Mouse (Mus musculus) limb, embryonic 14.5 days (tissue): ENCODE data around the gene Fubp1. TPM values are rescaled to one million over a fixed set of nuclear protein-coding genes. Genes with fewer than 3 reads are reported as not detected.

Experiments used
- ATAC-seq: fragments of 200-750 bp; cut with Nextera tagmentation; 2 replicates; pipeline ENCODE4 v1.8.0; 2017; ENCODE audit warnings: low read depth, moderate number of reproducible peaks, moderate TSS enrichment; ENCODE audit not compliant: low FRiP score
- DNase-seq: peaks from one replicate; pipeline ENCODE4 v3.0.0-alpha.2; 2015; ENCODE audit warnings: low spot score
- H3K27ac ChIP-seq: fragments of 300-500 bp; sonication (generic); replicated peaks from 2 replicates; pipeline ENCODE4 v1.5.1; 2014; ENCODE audit warnings: low read depth, mild to moderate bottlenecking, low read length, moderate library complexity, mixed read lengths
- H3K27me3 ChIP-seq: fragments of 300-500 bp; sonication (generic); 2 replicates; pipeline ENCODE4 v1.6.1; 2014; ENCODE audit warnings: low read length, mixed read lengths; ENCODE audit not compliant: control insufficient read depth, insufficient read depth
- H3K36me3 ChIP-seq: fragments of 300-500 bp; sonication (generic); 2 replicates; pipeline ENCODE4 v1.6.1; 2014; ENCODE audit warnings: mild to moderate bottlenecking, low read length, moderate library complexity, mixed read lengths; ENCODE audit not compliant: control insufficient read depth, insufficient read depth
- H3K4me1 ChIP-seq: fragments of 300-500 bp; sonication (generic); 2 replicates; pipeline ENCODE4 v1.6.1; 2014; ENCODE audit warnings: antibody characterized with exemption, low read length, mixed read lengths; ENCODE audit not compliant: control insufficient read depth, insufficient read depth
- H3K4me2 ChIP-seq: fragments of 300-500 bp; sonication (generic); replicated peaks from 2 replicates; pipeline ENCODE4 v1.6.1; 2014; ENCODE audit warnings: low read depth, mild to moderate bottlenecking, low read length, moderate library complexity; ENCODE audit not compliant: severe bottlenecking
- H3K4me3 ChIP-seq: fragments of 300-500 bp; sonication (generic); replicated peaks from 2 replicates; pipeline ENCODE4 v1.5.1; 2014; ENCODE audit warnings: low read length
- H3K9ac ChIP-seq: fragments of 300-500 bp; sonication (generic); 2 replicates; pipeline ENCODE4 v1.6.1; 2014; ENCODE audit warnings: mild to moderate bottlenecking, low read depth, low read length, moderate library complexity; ENCODE audit not compliant: severe bottlenecking
- H3K9me3 ChIP-seq: fragments of 300-500 bp; sonication (generic); 2 replicates; pipeline ENCODE4 v1.6.1; 2016; ENCODE audit warnings: low read length; ENCODE audit not compliant: control insufficient read depth
- POLR2A ChIP-seq: fragments of 200-500 bp; IDR thresholded peaks from 2 replicates; pipeline ENCODE4 v1.8.0; 2012; ENCODE audit warnings: inconsistent platforms, mild to moderate bottlenecking, moderate library complexity, borderline replicate concordance; ENCODE audit not compliant: insufficient read depth, insufficient read length; ENCODE audit errors: extremely low read depth
- whole genome bisulfite sequencing: fragments of 180-500 bp; shearing (Covaris S2); extraction: QIAGEN DNeasy Blood & Tissue Kit; methylation state at CpG from one replicate; pipeline ENCODE4 v1.1.7; 2014; 5-methylcytosine and 5-hydroxymethylcytosine counted together
- polyA plus RNA-seq, 2 experiments: library from polyadenylated mRNA; depleted of rRNA in 1 of 2; stranded (reverse) in 1 of 2; unstranded in 1 of 2; fragments of >200 nt; fragmentation: Nextera tagmentation in 1 of 2; extraction: Ambion mirVana in 1 of 2; gene quantifications; 2 replicates each; pipeline versions ENCODE4 v1.2.1 to v1.2.3; 2012 to 2014

Gene Fubp1
- polyA plus RNA-seq, 2 experiments, result 223 to 232 TPM

DNA sequence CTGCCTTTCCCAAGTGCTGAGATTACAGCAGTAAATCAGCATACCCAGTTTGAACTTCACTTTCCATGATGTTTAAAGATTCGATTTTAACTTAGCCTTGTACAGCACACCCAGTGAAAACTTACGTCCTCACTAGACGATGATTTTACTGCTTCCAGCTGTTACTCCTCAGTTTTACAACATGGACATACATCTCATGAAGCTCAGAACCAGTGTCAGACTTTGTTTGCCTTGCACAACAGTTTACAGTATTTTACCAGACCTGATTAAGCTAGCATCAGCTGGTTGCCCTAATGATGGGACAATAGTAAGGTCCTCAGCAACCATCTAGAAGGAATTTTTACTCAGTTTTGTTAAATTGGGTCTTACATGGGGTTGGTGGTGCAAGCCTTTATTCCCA, 30.9 kb downstream of the Fubp1 start:
- TF ChIP-seq POLR2A, result no peak
- H3K9me3 ChIP-seq, result no peaks in the 10 kb centered on the region
- H3K4me3 ChIP-seq, result no peak overlapping the region
- H3K27ac ChIP-seq, result no peak overlapping the region
- DNase-seq (no peak), ATAC-seq (no peak)
- WGBS, result 35% methylated on average over 3 of the region's 3 CpGs
- H3K4me2 ChIP-seq, result no peak overlapping the region
- H3K9ac ChIP-seq, result no peak overlapping the region
- peaks cover 37% of the 10 kb centered on the region for H3K36me3 ChIP-seq
- H3K4me1 ChIP-seq, result no peaks in the 10 kb centered on the region
- H3K27me3 ChIP-seq, result no peaks in the 10 kb centered on the region

GRCm38 (mm10) chr3:152243304-152243703, 33.1 kb downstream of the Fubp1 start:
- Histone ChIP-seq H3K4me3 (no peak overlapping the region), H3K4me1 (no peaks in the 10 kb centered on the region), H3K4me2 (no peak overlapping the region), H3K36me3 (peaks cover 23% of the 10 kb centered on the region), H3K27me3 (no peaks in the 10 kb centered on the region), H3K9me3 (no peaks in the 10 kb centered on the region), H3K9ac (no peak overlapping the region), H3K27ac (no peak overlapping the region)
- no peak for DNase-seq
- WGBS, result 76% methylated on average over 4 of the region's 4 CpGs
- no peak for ATAC-seq
- TF ChIP-seq POLR2A, result no peak

DNA sequence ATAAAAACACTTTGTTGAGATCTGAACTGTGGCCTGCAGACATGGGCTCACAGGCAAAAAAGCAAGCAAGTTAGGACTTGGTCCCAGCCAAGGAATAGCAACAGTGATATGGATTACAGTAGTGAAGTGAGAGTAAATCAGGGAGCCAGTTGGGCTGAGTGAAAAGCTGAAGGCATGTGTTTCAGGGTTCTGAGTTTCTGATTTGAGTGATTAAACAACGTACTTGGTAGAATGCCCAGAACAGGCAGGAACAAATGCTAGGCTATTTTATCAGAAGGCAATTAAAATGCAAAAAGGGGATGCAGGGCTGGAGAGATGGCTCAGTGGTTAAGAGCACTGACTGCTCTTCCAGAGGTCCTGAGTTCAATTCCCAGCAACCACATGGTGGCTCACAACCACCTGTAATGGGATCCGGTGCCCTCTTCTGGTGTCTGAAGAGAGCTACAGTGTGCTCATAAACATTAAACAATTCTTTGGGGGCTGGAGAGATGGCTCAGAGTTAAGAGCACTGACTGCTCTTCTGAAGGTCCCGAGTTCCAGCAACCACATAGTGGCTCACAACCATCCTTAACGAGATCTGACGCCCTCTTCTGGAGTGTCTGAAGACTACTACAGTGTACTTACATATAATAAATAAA, 35.2 kb downstream of the Fubp1 start:
- no peak overlapping the region for H3K4me3 ChIP-seq
- ATAC-seq, result no peak
- 82% methylated on average over 5 of the region's 5 CpGs for WGBS

DNA sequence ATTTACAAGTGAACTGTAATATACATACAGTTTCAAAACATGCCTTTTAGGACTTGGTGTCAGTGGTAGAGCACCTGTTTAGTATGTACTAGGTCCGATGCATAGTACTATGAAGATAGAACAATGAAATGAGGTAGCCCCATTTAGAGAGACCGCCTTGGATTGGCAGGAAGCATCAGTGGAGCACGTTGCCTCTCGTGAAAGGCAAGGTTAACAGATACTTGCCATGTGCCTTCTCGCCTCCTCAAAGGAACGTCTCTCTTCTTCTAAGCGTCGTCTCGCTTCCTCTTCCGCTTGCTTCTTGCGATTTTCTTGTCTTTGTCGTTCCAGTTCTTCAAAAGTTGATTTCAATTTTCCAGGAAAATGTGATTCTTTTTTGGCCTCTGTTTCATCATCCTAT, 37.5 kb downstream of the Fubp1 start:
- H3K27me3 ChIP-seq, result no peaks in the 10 kb centered on the region
- no peaks in the 10 kb centered on the region for H3K9me3 ChIP-seq
- TF ChIP-seq POLR2A, result no peak
- H3K36me3 ChIP-seq, result no peaks in the 10 kb centered on the region
- no peaks in the 10 kb centered on the region for H3K4me1 ChIP-seq
- no peak overlapping the region for H3K27ac ChIP-seq
- ATAC-seq (no peak), DNase-seq (no peak)
- no peak overlapping the region for H3K9ac ChIP-seq
- H3K4me2 ChIP-seq, result no peak overlapping the region
- 89% methylated on average over 12 of the region's 12 CpGs for whole genome bisulfite sequencing
- no peak overlapping the region for H3K4me3 ChIP-seq

More for the DNA sequence above, 35.2 kb downstream of the Fubp1 start:
- no peak overlapping the region for H3K4me2 ChIP-seq
- peaks cover 8% of the 10 kb centered on the region for H3K36me3 ChIP-seq
- H3K27ac ChIP-seq, result no peak overlapping the region
- H3K9me3 ChIP-seq, result no peaks in the 10 kb centered on the region
- no peaks in the 10 kb centered on the region for H3K4me1 ChIP-seq
- DNase-seq, result no peak
- H3K27me3 ChIP-seq, result no peaks in the 10 kb centered on the region
- no peak for TF ChIP-seq POLR2A
- no peak overlapping the region for H3K9ac ChIP-seq

- DNase-seq (no peak), ATAC-seq (no peak)
- Histone ChIP-seq H3K36me3 (no peaks in the 10 kb centered on the region), H3K9ac (no peak overlapping the region), H3K27me3 (no peaks in the 10 kb centered on the region), H3K4me1 (no peaks in the 10 kb centered on the region), H3K27ac (no peak overlapping the region), H3K4me2 (no peak overlapping the region), H3K4me3 (no peak overlapping the region), H3K9me3 (no peaks in the 10 kb centered on the region)
- WGBS, result 80% methylated on average over 1 of the region's 1 CpGs
- TF ChIP-seq POLR2A, result no peak
Measured at GRCm38 (mm10) chr3:152250487-152250886, 40.3 kb downstream of the Fubp1 start.
